Mouse (Mus musculus) MEL (cell line): Measurements from ENCODE around the gene Col15a1.

ENCODE experiments used
- CTCF ChIP-seq, 3 experiments: IDR thresholded peaks in 2 of 3; conservative IDR thresholded peaks in 1 of 3; 2 replicates each; pipeline ENCODE4 v1.5.1; 2011 to 2012; ENCODE audit warnings: low read length in 3 of 3, low read depth in 2 of 3, mild to moderate bottlenecking in 2 of 3, improper control_type of control experiment in 1 of 3, inconsistent platforms in 1 of 3, mixed read lengths in 1 of 3, moderate library complexity in 1 of 3; ENCODE audit not compliant: control insufficient read depth in 1 of 3, insufficient read depth in 1 of 3, poor library complexity in 1 of 3, severe bottlenecking in 1 of 3
- GATA1 ChIP-seq: IDR thresholded peaks from 2 replicates; pipeline ENCODE4 v1.6.1; 2011; ENCODE audit warnings: low read depth, low read length, improper control_type of control experiment
- TCF12 ChIP-seq: IDR thresholded peaks from 2 replicates; pipeline ENCODE4 v1.6.1; 2014; ENCODE audit warnings: low read depth, mild to moderate bottlenecking, inconsistent platforms, low read length, improper control_type of control experiment, moderate library complexity

DNA sequence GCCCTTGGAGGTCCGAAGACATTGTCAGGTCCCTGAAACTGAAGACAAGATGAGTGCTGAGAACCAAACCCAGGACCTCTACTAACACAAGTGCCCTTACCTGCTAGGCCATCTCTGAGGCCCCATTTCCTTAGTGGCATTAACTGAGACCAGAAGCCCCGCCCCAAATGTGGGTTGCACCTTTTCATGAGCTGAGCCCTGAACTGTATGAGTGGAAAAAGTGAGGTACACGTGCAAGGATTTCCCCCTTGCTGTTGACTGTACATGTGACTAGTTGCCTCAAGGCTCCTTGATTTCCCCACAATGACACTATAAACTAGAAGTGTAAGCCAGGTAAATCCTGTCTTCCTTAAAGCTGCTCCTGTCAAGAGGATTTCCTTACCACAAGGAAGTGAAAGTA is 114.4 kb downstream of the Col15a1 start:
- TF ChIP-seq TCF12, result no peak
- TF ChIP-seq GATA1, result no peak
- TF ChIP-seq CTCF (IDR thresholded peaks at IDR 0.05 in 2 of 3, conservative IDR thresholded peaks at IDR 0.05 in 1 of 3; ENCODE audit: control insufficient read depth in 1 of 3, insufficient read depth in 1 of 3, low read depth in 2 of 3, low read length in 3 of 3, poor library complexity in 1 of 3, severe bottlenecking in 1 of 3), result no peak
